Mouse (Mus musculus): ENCODE measurements around the gene Afg1l. TPM values are rescaled to one million over a fixed set of nuclear protein-coding genes. Genes with fewer than 3 reads are reported as not detected.

Gene Afg1l
- total RNA-seq (2022), result 10 to 100 TPM; 12.3 to 13.6 (median 12.4) TPM

DNA sequence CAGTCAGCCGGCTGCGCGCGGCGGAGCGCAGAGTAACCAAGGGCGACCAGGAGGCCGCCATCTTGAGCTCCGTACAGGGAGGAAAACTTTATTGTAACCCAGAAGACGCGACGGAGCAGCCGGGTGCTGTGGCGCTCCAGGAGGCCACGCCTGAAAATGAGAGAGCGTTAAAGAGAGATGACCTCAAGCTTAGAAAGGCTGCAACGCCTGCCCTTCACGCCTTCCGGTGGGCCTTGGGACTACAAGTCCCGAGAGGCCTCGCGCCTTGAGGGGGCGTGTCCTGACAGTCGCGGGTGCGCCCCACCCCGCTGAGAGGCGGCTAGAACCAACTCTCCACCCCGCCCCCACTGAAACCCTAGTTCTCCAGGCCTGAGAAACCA, at the start of gene Afg1l:
Afg1l (minus strand) TSS at position 225 of the 380 bp plus-strand sequence.
- peak; percentile 92 to 95 for DNase-seq (ENCODE audit: low spot score in 2 of 2)

DNA sequence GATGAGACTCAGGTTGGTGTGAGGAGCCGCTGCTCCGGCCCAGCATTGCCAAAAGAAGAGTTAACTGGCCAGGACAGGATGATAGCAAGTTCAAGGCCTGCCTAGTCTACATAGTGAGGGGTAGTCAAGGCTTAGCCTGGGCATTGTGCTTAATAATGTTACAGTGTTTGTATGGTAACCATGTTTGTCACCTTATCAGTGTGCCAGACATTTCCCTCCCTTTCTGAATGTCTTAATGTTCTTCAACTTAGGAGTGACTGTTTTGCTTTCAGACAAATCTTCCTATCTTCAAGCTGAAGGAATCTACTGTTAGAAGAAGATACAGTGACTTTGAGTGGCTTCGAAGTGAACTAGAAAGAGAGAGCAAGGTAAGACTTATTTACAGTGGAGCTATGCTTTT, 47.3 kb upstream of the Afg1l start:
- no peak for DNase-seq (ENCODE audit: low spot score in 2 of 2)

- DNase-seq (ENCODE audit: low spot score in 2 of 2), result no peak
These were observed 45.3 kb upstream of the Afg1l start for GRCm38 (mm10) chr10:42523556-42524162.

DNA sequence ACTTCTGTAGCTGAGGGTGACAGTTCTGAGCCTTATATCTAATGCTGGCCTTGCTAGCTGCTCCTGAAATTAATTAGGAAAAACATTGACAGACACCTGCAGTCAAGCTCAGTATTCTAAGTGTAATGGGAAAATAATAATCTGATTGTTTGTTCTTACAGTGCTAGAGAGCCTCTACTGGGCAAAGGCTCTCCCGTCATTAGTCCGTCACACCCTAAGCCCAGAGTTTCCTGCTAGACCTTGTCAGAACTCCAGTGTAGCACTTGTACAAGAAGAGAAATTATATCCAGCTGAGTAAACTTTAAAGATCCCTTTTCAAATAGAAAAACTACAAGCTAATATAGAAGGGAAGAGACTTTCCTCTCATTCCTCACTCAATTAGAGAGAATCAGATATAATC, 44.5 kb upstream of the Afg1l start:
- no peak for DNase-seq (ENCODE audit: low spot score in 2 of 2)

- no peak for DNase-seq (ENCODE audit: low spot score in 2 of 2)
These were observed 43.1 kb upstream of the Afg1l start for GRCm38 (mm10) chr10:42521315-42521981.

GRCm38 (mm10) chr10:42518363-42518762, 40.0 kb upstream of the Afg1l start:
- no peak for DNase-seq (ENCODE audit: low spot score in 2 of 2)

GRCm38 (mm10) chr10:42514125-42514524, 35.8 kb upstream of the Afg1l start:
- DNase-seq (ENCODE audit: low spot score in 2 of 2), result no peak

- DNase-seq (ENCODE audit: low spot score in 2 of 2), result no peak
These were observed 33.1 kb upstream of the Afg1l start for GRCm38 (mm10) chr10:42511184-42512135.

DNA sequence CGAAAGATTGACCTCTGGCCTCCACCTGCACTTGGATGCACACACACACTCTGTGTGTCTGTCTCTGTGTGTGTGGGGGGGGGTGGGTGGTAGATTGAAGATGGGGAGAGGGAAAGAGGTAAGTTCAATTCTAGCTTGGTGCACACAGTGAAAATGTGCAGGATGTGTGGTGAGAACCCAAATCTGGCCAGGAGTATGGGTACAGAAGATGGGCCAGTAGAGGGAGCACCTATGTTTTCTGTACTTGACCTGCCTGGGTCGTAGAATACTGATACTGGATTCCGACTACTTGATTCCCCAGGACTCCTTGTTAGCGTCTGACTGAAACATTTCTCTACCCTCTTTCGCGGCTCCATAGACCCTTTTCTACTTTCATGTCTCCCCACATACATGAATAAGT, 31.8 kb upstream of the Afg1l start:
- no peak for DNase-seq (ENCODE audit: low spot score in 2 of 2)

DNA sequence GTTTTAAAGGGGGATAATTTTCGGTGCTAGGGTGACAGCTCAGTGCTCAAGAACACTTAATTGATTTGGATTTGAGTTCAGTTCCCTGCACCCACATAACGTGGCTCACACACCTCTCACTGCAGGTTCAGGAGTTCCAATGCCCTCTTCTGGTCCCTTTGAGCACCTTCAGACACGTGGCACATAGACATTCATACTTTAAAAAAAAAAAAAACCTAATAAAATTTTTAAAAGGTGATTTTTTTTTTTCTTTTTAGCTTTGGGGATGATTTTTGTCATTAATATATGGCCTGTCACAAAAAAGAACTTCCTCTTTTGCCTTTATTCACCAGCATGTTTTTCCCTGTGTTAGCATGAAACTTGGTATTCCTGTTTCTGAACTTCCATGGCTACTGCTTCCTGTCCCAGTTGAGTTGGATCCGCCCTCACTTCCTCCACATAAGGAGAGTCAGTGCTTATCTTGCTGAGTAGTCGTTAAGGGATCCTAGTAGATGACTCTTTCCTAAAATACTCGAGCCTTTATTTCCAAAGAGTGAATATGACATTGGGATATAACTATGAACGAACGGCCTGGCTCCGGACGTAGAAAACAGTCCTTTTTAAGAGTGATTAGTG, 25.8 kb upstream of the Afg1l start:
- no peak for DNase-seq (ENCODE audit: low spot score in 2 of 2)

GRCm38 (mm10) chr10:42502349-42503111, 24.2 kb upstream of the Afg1l start:
- peak; percentile 65 to 66 for DNase-seq (ENCODE audit: low spot score in 2 of 2)

DNA sequence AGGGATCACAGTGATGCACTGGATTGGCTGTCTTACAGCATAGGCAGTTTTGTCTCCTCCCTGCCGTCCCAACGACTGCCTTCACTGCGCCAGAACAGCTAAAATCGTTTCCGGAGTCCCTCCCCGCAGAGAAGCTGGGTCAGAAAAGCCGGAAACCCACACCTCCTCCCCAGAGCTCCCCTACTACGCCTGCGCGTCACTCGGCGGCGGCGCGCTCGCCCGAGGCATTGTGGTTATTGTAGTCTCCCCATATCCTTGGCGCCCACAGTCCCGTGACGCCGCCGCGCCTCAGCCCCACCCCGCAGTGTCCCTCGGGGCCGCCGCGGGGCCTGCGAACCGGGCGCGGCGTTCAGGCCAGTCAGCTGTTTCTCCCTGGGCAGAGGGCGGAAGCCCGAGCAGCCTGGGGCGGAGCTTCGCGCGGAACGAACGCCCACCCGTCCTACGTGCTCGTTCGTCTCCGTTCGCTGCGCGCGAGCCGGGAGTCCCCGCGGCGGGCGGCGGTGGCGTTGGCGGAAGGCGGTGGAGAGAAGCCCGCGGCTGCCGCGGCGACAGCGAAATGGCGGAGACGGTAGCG, 23.5 kb upstream of the Afg1l start, which contains the start of gene Snx3:
Snx3 (plus strand) TSS at position 256 of the 574 bp plus-strand sequence.
- DNase-seq (ENCODE audit: low spot score in 2 of 2), result peak; percentile 88 to 97

DNA sequence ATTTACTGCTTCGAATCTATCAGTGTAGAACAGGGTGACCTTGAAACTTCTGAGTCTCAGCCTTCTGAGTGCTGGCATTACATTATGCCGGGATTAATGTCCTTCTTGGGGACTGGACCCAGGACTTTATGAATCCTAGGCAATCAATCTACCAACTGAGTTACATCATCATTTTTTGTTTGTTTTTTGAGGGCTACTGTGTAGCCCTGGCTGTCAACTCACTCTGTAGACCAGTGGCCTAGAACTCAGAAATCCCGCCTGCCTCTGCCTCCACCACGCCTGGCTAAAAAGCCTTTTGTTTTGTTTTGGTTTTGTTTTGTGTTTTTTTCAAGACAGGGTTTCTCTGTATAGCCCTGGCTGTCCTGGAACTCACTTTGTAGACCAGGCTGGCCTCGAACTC, 22.8 kb upstream of the Afg1l start:
- no peak for DNase-seq (ENCODE audit: low spot score in 2 of 2)

DNA sequence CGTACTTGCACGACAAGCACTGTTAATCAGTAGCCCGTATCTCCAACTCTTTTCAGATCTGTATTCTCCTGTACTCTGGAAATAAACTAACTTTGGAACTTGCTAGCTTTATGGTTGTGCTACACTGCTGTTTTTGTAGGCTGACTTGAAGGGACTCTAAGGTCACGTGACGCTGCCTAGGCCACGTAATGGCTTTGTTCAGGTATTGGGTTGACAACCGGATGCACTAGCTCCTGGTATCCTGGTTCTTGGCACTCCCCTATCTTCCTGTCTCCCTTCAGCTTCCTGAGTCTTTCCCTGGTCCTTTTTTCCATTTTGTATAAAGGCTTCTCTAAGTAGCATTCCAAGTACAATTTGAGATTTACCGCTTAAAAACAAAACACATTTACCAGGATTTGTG, 22.2 kb upstream of the Afg1l start:
- no peak for DNase-seq (ENCODE audit: low spot score in 2 of 2)

DNA sequence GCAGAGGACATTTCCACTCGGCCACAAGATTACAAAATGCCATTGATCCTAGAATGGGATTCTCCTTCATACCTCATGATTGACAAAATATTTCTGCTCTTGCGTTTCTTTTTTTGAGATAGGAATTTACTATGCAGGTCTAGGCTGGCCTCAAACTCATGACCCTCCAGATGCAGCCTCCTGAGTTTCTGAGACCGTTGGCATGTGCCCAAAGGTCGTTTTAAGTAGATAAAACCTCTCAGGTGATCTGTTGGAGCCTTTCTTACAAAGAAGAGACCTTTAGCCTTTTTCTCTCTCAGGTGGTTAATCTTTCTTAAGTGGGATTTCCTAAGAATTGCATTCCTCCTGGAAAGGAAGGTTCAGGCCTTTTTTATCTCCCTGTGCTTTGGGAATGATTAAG, 14.6 kb upstream of the Afg1l start:
- no peak for DNase-seq (ENCODE audit: low spot score in 2 of 2)

- DNase-seq (ENCODE audit: low spot score in 2 of 2), result no peak
These were observed 13.8 kb upstream of the Afg1l start for GRCm38 (mm10) chr10:42492027-42492771.

- no peak for DNase-seq (ENCODE audit: low spot score in 2 of 2)
These were observed 12.8 kb upstream of the Afg1l start for GRCm38 (mm10) chr10:42491158-42491557.

DNA sequence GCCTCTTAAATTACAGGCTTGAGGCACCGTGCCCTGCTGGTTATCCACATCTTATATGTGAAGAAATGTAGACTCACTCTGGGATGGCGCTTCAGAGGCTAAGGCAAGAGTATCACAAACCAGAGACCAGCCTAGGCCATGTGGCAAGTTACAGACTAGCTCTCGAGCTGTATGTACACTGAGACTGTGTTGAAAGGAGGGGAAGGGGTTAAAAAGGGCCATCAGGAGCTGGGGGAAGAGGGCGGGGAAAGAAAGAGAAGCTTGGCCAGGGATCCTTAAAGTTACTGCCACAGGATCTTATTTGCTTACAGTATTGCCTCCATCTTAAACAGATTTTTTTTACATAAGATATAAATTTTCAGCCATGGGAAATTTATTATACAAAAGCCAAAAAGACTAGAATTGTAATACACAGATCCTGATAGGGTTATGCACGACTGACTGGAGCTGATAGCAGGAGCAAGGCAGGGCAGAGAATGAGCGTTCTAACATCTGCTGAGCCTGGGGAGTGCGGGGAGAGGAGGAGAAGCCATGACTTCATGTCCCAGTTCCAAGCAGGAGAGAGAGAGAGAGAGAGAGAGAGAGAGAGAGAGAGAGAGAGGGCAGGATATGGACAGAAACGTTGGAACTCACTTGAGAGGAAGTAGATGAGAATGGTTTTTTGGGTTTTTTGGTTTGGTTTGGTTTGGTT, 10.4 kb upstream of the Afg1l start:
- no peak for DNase-seq (ENCODE audit: low spot score in 2 of 2)

- DNase-seq (ENCODE audit: low spot score in 2 of 2), result no peak
These were observed 2.4 kb upstream of the Afg1l start for GRCm38 (mm10) chr10:42480719-42481118.
